Mouse (Mus musculus): ENCODE measurements around the gene Olfr732. TPM values are rescaled to one million over a fixed set of nuclear protein-coding genes. Genes with fewer than 3 reads are reported as not detected.

The Olfr732 gene
- not detected for total RNA-seq (2022)

GRCm38 (mm10) chr14:50284106-50284505 lies at the start of gene Olfr732:
Gene Olfr732 (minus strand): TSS chr14:50284206.
- no peak for DNase-seq (ENCODE audit: low spot score in 2 of 2)

- DNase-seq (ENCODE audit: low spot score in 2 of 2), result no peak
Measured at GRCm38 (mm10) chr14:50326661-50327060, 42.7 kb upstream of the Olfr732 start, which contains the start of gene Olfr734. Gene Olfr734 (minus strand): TSS chr14:50326761.

- DNase-seq (ENCODE audit: low spot score in 2 of 2), result no peak
Measured at GRCm38 (mm10) chr14:50301422-50301821, 17.4 kb upstream of the Olfr732 start, which contains the start of gene Olfr733. Gene Olfr733 (minus strand): TSS chr14:50301522.

- DNase-seq (ENCODE audit: low spot score in 2 of 2), result no peak
Measured at GRCm38 (mm10) chr14:50241766-50242165, 42.2 kb downstream of the Olfr732 start, which contains the start of gene Olfr731. Gene Olfr731 (minus strand): TSS chr14:50241866.

Other genes with a start within 250 kb of the Olfr732 start
- not detected for gene Olfr725, start 243.8 kb downstream of the Olfr732 start, total RNA-seq (2022)
- gene Olfr726, start 193.3 kb downstream of the Olfr732 start, total RNA-seq (2022), result not detected
- gene Olfr727, start 161.0 kb downstream of the Olfr732 start, total RNA-seq (2022), result not detected
- not detected for gene Olfr728, start 141.5 kb downstream of the Olfr732 start, total RNA-seq (2022)
- gene Olfr729, start 131.3 kb downstream of the Olfr732 start, total RNA-seq (2022), result not detected
- gene Olfr730, start 96.0 kb downstream of the Olfr732 start, total RNA-seq (2022), result not detected
- not detected for gene Olfr731, start 42.3 kb downstream of the Olfr732 start, total RNA-seq (2022)
- not detected for gene Olfr733, start 17.3 kb upstream of the Olfr732 start, total RNA-seq (2022)
- not detected for gene Olfr734, start 42.6 kb upstream of the Olfr732 start, total RNA-seq (2022)
- not detected for gene Olfr735, start 64.7 kb upstream of the Olfr732 start, total RNA-seq (2022)
- gene Tlr11, start 73.7 kb upstream of the Olfr732 start, total RNA-seq (2022), result under 1 TPM in 1 of 4 experiments, not detected in 3; 0.09 TPM
- not detected for gene Olfr736, start 97.0 kb upstream of the Olfr732 start, total RNA-seq (2022)
- not detected for gene Olfr738, start 123.4 kb upstream of the Olfr732 start, total RNA-seq (2022)
- gene Olfr739, start 134.4 kb upstream of the Olfr732 start, total RNA-seq (2022), result not detected
- not detected for gene Olfr740, start 161.3 kb upstream of the Olfr732 start, total RNA-seq (2022)
- gene Olfr741, start 188.5 kb upstream of the Olfr732 start, total RNA-seq (2022), result not detected
- not detected for gene Olfr742, start 219.4 kb upstream of the Olfr732 start, total RNA-seq (2022)
- gene Olfr743, start 237.6 kb upstream of the Olfr732 start, total RNA-seq (2022), result not detected

All from gastrocnemius, adult 8-10 months (tissue).